Mouse (Mus musculus): ENCODE results near the gene Col18a1. TPM values are rescaled to one million over a fixed set of nuclear protein-coding genes. Genes with fewer than 3 reads are reported as not detected.

Gene Col18a1
- polyA plus RNA-seq, 1 experiment: 45.7 TPM

- DNase-seq: peak in 1 of 2 experiments; percentile 63
- H3K4me3 ChIP-seq (replicated peaks; ENCODE audit: insufficient read depth, low read depth, low read length): peak overlapping the region; percentile 68
- peaks cover 15% of the 10 kb centered on the region for H3K4me1 ChIP-seq (ENCODE audit: control insufficient read depth, insufficient read depth, low read length)
- H3K27me3 ChIP-seq (ENCODE audit: control insufficient read depth, insufficient read depth, low read length): no peaks in the 10 kb centered on the region
- TF ChIP-seq CTCF (IDR thresholded peaks at IDR 0.05; ENCODE audit: borderline replicate concordance, insufficient read depth, low read depth, low read length) (no peak), POLR2A (IDR thresholded peaks at IDR 0.05; ENCODE audit: borderline replicate concordance, insufficient read depth, low read length) (no peak)
- under 1% methylated on average over 30 of the region's 30 CpGs for WGBS
- H3K27ac ChIP-seq (ENCODE audit: insufficient read depth, low read length): peak overlapping the region; percentile 0; the same call in 1 of the 2 replicates
Measured at GRCm38 (mm10) chr10:77033323-77034025, 132.9 kb downstream of the Col18a1 start.

DNA sequence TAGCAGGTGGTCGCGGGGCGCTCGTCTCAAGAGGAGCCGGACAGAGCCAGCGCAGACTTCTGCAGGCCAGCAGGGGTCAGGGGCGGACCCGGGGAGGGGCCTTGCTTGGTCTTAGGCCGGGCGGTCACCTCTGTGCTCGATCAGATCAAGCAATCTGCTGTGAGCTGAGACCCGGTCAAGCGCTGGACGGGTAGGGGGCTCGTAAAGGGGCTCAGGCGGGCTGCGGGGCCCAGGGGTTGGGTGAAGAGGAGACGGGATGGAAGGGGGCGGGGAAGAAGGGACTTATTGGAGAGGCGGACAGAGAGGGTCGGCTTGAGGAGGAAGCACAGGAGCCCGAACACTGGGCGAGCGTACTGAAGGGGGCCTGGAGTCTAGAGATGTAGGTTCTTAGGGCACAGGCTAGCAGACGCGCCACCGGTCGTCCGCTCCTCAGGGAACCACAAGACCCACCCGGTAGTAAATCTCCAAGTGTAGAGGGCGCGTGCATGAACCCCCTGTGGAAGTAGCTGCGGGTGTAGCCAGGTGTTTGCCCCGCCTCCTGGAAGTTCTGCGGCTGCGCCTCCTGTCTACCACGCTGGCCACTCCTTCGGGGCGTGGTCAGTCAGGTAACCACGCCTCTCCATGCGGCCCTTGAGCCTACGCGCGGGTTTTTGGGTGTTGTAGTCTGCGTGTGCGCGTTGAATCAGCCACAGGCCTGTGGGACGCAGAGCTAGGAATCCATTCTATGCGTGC is 133.6 kb downstream of the Col18a1 start:
- under 1% methylated on average over 49 of the region's 49 CpGs for WGBS
- TF ChIP-seq POLR2A (IDR thresholded peaks at IDR 0.05; ENCODE audit: borderline replicate concordance, insufficient read depth, low read length) (peak; percentile 92), CTCF (IDR thresholded peaks at IDR 0.05; ENCODE audit: borderline replicate concordance, insufficient read depth, low read depth, low read length) (no peak)
- Histone ChIP-seq H3K4me3 (replicated peaks; ENCODE audit: insufficient read depth, low read depth, low read length) (peak overlapping the region; percentile 68), H3K27me3 (ENCODE audit: control insufficient read depth, insufficient read depth, low read length) (no peaks in the 10 kb centered on the region), H3K4me1 (ENCODE audit: control insufficient read depth, insufficient read depth, low read length) (peaks cover 15% of the 10 kb centered on the region), H3K27ac (ENCODE audit: insufficient read depth, low read length) (peak overlapping the region; percentile 0; the same call in 1 of the 2 replicates)
- DNase-seq: peak; percentile 96 to 97

GRCm38 (mm10) chr10:77031768-77032375 is 134.5 kb downstream of the Col18a1 start, which contains the start of gene Slc19a1:
Slc19a1 (plus strand) TSS chr10:77032241.
- peak within 1 kb of the TSS; percentile 68 for H3K4me3 ChIP-seq (replicated peaks; ENCODE audit: insufficient read depth, low read depth, low read length)
- no peak for TF ChIP-seq POLR2A (IDR thresholded peaks at IDR 0.05; ENCODE audit: borderline replicate concordance, insufficient read depth, low read length)
- no peak for TF ChIP-seq CTCF (IDR thresholded peaks at IDR 0.05; ENCODE audit: borderline replicate concordance, insufficient read depth, low read depth, low read length)
- no peak within 1 kb of the TSS for H3K27ac ChIP-seq (ENCODE audit: insufficient read depth, low read length)
- peak in 1 of 2 experiments; percentile 22 for DNase-seq
- WGBS: 58% methylated on average over 13 of the region's 13 CpGs
- peaks cover 15% of the 10 kb centered on the region for H3K4me1 ChIP-seq (ENCODE audit: control insufficient read depth, insufficient read depth, low read length)
- no peaks in the 10 kb centered on the region for H3K27me3 ChIP-seq (ENCODE audit: control insufficient read depth, insufficient read depth, low read length)

DNA sequence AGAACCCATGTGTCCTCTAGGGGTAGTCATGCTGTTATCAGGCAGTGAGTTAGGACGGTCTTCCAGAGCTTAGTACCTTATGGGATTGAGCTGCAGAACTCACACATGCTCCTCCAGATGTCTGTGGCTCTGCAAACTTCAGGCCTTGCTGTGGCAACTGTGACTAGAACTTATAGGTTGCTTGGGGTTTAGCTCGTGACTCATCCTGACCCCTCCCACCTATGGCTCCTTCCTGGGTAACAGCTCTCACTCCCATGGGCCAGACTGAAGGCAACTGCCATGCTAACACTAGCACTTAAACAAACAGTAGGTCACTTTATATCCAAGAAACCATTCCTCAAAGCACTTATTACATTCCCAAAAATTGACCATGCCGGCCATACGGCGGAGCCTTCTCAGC is 135.7 kb downstream of the Col18a1 start:
- WGBS: 89% methylated on average over 5 of the region's 5 CpGs
- DNase-seq: no peak
- TF ChIP-seq CTCF (IDR thresholded peaks at IDR 0.05; ENCODE audit: borderline replicate concordance, insufficient read depth, low read depth, low read length) (no peak), POLR2A (IDR thresholded peaks at IDR 0.05; ENCODE audit: borderline replicate concordance, insufficient read depth, low read length) (no peak)
- H3K27me3 ChIP-seq (ENCODE audit: control insufficient read depth, insufficient read depth, low read length): no peaks in the 10 kb centered on the region
- H3K4me1 ChIP-seq (ENCODE audit: control insufficient read depth, insufficient read depth, low read length): peaks cover 10% of the 10 kb centered on the region
- no peak overlapping the region for H3K27ac ChIP-seq (ENCODE audit: insufficient read depth, low read length)
- H3K4me3 ChIP-seq (replicated peaks; ENCODE audit: insufficient read depth, low read depth, low read length): no peak overlapping the region

GRCm38 (mm10) chr10:77029761-77030160 is 136.6 kb downstream of the Col18a1 start:
- Histone ChIP-seq H3K4me1 (ENCODE audit: control insufficient read depth, insufficient read depth, low read length) (peaks cover 6% of the 10 kb centered on the region; the same call in 1 of the 2 replicates), H3K4me3 (replicated peaks; ENCODE audit: insufficient read depth, low read depth, low read length) (no peak overlapping the region), H3K27me3 (ENCODE audit: control insufficient read depth, insufficient read depth, low read length) (no peaks in the 10 kb centered on the region), H3K27ac (ENCODE audit: insufficient read depth, low read length) (no peak overlapping the region)
- DNase-seq: no peak
- 89% methylated on average over 4 of the region's 4 CpGs for WGBS
- TF ChIP-seq CTCF (IDR thresholded peaks at IDR 0.05; ENCODE audit: borderline replicate concordance, insufficient read depth, low read depth, low read length): no peak

DNA sequence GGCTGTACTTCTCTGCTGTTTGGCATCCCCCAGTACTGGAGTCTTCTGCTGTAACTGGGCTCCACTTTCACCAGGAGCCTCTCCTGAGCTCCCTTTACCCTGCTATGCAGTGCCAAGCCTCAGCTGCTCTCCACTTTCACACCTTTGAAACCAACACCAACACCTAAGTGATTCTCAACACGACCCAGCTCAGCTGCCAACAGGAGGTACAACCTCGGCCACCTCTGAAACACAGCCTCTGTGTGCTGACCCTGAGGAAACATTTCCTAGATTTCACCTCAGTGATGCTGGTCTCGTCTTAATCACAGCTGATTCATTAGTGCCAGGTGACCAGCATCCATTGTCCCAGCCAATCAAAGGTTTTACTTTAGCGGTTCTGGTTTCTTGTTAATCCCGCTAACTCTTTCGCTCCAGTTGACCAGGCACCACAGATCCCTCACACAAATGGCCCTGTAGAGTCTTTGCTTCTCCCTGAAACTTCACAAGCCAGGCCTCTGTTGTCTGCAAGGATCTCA is 137.5 kb downstream of the Col18a1 start:
- H3K27me3 ChIP-seq (ENCODE audit: control insufficient read depth, insufficient read depth, low read length): no peaks in the 10 kb centered on the region
- peaks cover 2% of the 10 kb centered on the region; the same call in 1 of the 2 replicates for H3K4me1 ChIP-seq (ENCODE audit: control insufficient read depth, insufficient read depth, low read length)
- no peak for TF ChIP-seq CTCF (IDR thresholded peaks at IDR 0.05; ENCODE audit: borderline replicate concordance, insufficient read depth, low read depth, low read length)
- no peak for TF ChIP-seq POLR2A (IDR thresholded peaks at IDR 0.05; ENCODE audit: borderline replicate concordance, insufficient read depth, low read length)
- 86% methylated on average over 6 of the region's 6 CpGs for WGBS
- H3K4me3 ChIP-seq (replicated peaks; ENCODE audit: insufficient read depth, low read depth, low read length): no peak overlapping the region
- no peak overlapping the region for H3K27ac ChIP-seq (ENCODE audit: insufficient read depth, low read length)
- DNase-seq: no peak

GRCm38 (mm10) chr10:77026944-77027343 is 139.4 kb downstream of the Col18a1 start:
- Histone ChIP-seq H3K27me3 (ENCODE audit: control insufficient read depth, insufficient read depth, low read length) (no peaks in the 10 kb centered on the region), H3K27ac (ENCODE audit: insufficient read depth, low read length) (no peak overlapping the region), H3K4me3 (replicated peaks; ENCODE audit: insufficient read depth, low read depth, low read length) (no peak overlapping the region), H3K4me1 (ENCODE audit: control insufficient read depth, insufficient read depth, low read length) (no peaks in the 10 kb centered on the region; the same call in 1 of the 2 replicates)
- TF ChIP-seq CTCF (IDR thresholded peaks at IDR 0.05; ENCODE audit: borderline replicate concordance, insufficient read depth, low read depth, low read length) (no peak), POLR2A (IDR thresholded peaks at IDR 0.05; ENCODE audit: borderline replicate concordance, insufficient read depth, low read length) (no peak)
- DNase-seq: no peak
- WGBS: 65% methylated on average over 3 of the region's 3 CpGs
